Mouse (Mus musculus) hindbrain, embryonic 16.5 days (tissue): ENCODE results near the gene Adcy4. TPM values are rescaled to one million over a fixed set of nuclear protein-coding genes. Genes with fewer than 3 reads are reported as not detected.

Source experiments
- ATAC-seq: fragments of 200-750 bp; cut with Nextera tagmentation; 2 replicates; pipeline ENCODE4 v1.8.0; 2017; ENCODE audit warnings: moderate TSS enrichment, moderate library complexity
- H3K27ac ChIP-seq: fragments of 300-500 bp; sonication (generic); 2 replicates; pipeline ENCODE4 v1.5.1; 2014; ENCODE audit warnings: low read depth, mild to moderate bottlenecking, control low read depth, low read length, moderate library complexity
- H3K27me3 ChIP-seq: fragments of 300-500 bp; sonication (generic); replicated peaks from 2 replicates; pipeline ENCODE4 v1.6.1; 2014; ENCODE audit warnings: low read length; ENCODE audit not compliant: control insufficient read depth, insufficient read depth
- H3K36me3 ChIP-seq: fragments of 300-500 bp; sonication (generic); 2 replicates; pipeline ENCODE4 v1.6.1; 2014; ENCODE audit warnings: mild to moderate bottlenecking, low read length, moderate library complexity, mixed read lengths; ENCODE audit not compliant: control insufficient read depth, insufficient read depth
- H3K4me1 ChIP-seq: fragments of 300-500 bp; sonication (generic); 2 replicates; pipeline ENCODE4 v1.6.1; 2014; ENCODE audit warnings: low read depth, low read length; ENCODE audit not compliant: control insufficient read depth, insufficient read depth
- H3K4me2 ChIP-seq: fragments of 300-500 bp; sonication (generic); 2 replicates; pipeline ENCODE4 v1.6.1; 2014; ENCODE audit warnings: mild to moderate bottlenecking, low read length, control low read depth, moderate library complexity
- H3K4me3 ChIP-seq: fragments of 300-500 bp; sonication (generic); 2 replicates; pipeline ENCODE4 v1.5.1; 2014; ENCODE audit warnings: mild to moderate bottlenecking, low read length, control low read depth, moderate library complexity
- H3K9ac ChIP-seq: fragments of 300-500 bp; sonication (generic); 2 replicates; pipeline ENCODE4 v1.6.1; 2014; ENCODE audit warnings: low read depth, mild to moderate bottlenecking, control low read depth, low read length, moderate library complexity
- H3K9me3 ChIP-seq: fragments of 300-500 bp; sonication (generic); 2 replicates; pipeline ENCODE4 v1.6.1; 2014; ENCODE audit warnings: mild to moderate bottlenecking, low read length, moderate library complexity; ENCODE audit not compliant: control insufficient read depth
- WGBS: fragments of 180-500 bp; shearing (Covaris S2); extraction: QIAGEN DNeasy Blood & Tissue Kit; methylation state at CpG from one replicate; pipeline ENCODE4 v1.1.7; 2014; 5-methylcytosine and 5-hydroxymethylcytosine counted together
- polyA plus RNA-seq: library from polyadenylated mRNA; unstranded; fragments of >200 nt; fragmentation: Nextera tagmentation; extraction: Ambion mirVana; gene quantifications from 2 replicates; pipeline ENCODE4 v1.2.1, GENCODE M21; 2015

The Adcy4 gene
- polyA plus RNA-seq, 1 experiment from 2014 or later = 3.5 TPM

DNA sequence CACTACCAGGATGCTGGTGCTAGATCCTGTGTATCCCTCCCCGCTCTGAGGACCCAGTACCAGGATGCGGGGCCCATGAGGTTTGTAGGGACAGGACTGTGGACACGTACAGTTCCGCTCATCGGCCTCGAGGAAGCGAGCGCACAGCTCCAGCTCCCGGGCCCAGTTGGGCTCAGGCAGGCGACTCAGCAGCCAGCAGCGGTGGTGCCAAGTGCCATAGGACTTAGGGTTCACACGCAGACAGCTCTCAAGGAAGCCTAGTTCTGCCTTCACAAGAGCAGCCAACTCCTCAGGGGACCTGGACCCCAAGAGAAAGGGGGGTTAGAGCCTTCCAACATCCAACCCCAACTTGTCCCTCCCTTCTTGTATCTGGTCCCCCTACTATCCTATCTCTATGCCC, 63.2 kb downstream of the Adcy4 start:
- peaks cover 8% of the 10 kb centered on the region for H3K4me1 ChIP-seq
- 93% methylated on average over 12 of the region's 12 CpGs for WGBS
- H3K4me2 ChIP-seq = peak overlapping the region; percentile 55
- H3K27ac ChIP-seq = no peak overlapping the region
- H3K27me3 ChIP-seq = no peaks in the 10 kb centered on the region
- H3K36me3 ChIP-seq = peaks cover 9% of the 10 kb centered on the region
- H3K9ac ChIP-seq = no peak overlapping the region; the same call in 1 of the 2 replicates
- ATAC-seq = no peak
- H3K9me3 ChIP-seq = no peaks in the 10 kb centered on the region
- no peak overlapping the region; the same call in 1 of the 2 replicates for H3K4me3 ChIP-seq

DNA sequence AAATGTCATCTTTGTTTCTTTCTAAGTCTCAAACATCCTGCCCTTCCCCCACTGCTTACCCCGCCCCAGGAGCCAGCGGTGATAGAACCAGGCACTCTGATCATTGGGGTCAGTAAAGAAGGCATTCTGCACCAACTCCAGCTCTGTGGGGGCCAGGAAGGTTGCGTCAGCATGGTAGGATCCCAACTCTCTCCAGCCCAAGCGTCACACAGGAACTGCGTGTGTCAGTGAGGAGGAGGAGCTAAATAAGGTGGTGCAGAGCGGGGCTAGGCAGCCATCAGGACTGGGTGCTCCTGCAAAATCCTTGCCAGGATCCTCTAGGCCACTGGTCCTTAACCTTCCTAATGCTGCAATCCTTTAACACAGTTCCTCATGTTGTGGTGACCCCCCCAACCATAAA, 64.2 kb downstream of the Adcy4 start:
- no peaks in the 10 kb centered on the region for H3K27me3 ChIP-seq
- no peak overlapping the region for H3K4me2 ChIP-seq
- no peaks in the 10 kb centered on the region for H3K9me3 ChIP-seq
- WGBS = 86% methylated on average over 6 of the region's 6 CpGs
- H3K27ac ChIP-seq = no peak overlapping the region
- peaks cover 9% of the 10 kb centered on the region for H3K36me3 ChIP-seq
- ATAC-seq = no peak
- H3K4me1 ChIP-seq = peaks cover 8% of the 10 kb centered on the region
- no peak overlapping the region for H3K9ac ChIP-seq
- H3K4me3 ChIP-seq = no peak overlapping the region

Other genes with a start within 250 kb of the Adcy4 start
- gene Pck2, start 243.8 kb downstream of the Adcy4 start, polyA plus RNA-seq = 29.3 and 32.4 TPM in 2 replicates
- gene Dcaf11, start 224.1 kb downstream of the Adcy4 start, polyA plus RNA-seq = 110 and 127 TPM in 2 replicates
- gene A730061H03Rik, start 223.7 kb downstream of the Adcy4 start, polyA plus RNA-seq = 0.89 and 1.4 TPM in 2 replicates
- gene Fitm1, start 208.5 kb downstream of the Adcy4 start, polyA plus RNA-seq = 0.26 and 1.4 TPM in 2 replicates
- gene Psme1, start 206.0 kb downstream of the Adcy4 start, polyA plus RNA-seq = 223 and 230 TPM in 2 replicates
- gene Emc9, start 198.8 kb downstream of the Adcy4 start, polyA plus RNA-seq = 49.4 and 64.2 TPM in 2 replicates
- gene Psme2, start 193.0 kb downstream of the Adcy4 start, polyA plus RNA-seq = 170 and 173 TPM in 2 replicates
- 18.2 and 20.3 TPM in 2 replicates for gene Rnf31, start 192.4 kb downstream of the Adcy4 start, polyA plus RNA-seq
- gene Irf9, start 180.5 kb downstream of the Adcy4 start, polyA plus RNA-seq = 9.7 and 10.6 TPM in 2 replicates
- 16.8 and 20.2 TPM in 2 replicates for gene Rec8, start 166.1 kb downstream of the Adcy4 start, polyA plus RNA-seq
- 116 and 131 TPM in 2 replicates for gene Ipo4, start 148.1 kb downstream of the Adcy4 start, polyA plus RNA-seq
- 1.5 and 1.6 TPM in 2 replicates for gene Gm49378, start 146.2 kb downstream of the Adcy4 start, polyA plus RNA-seq
- 68.7 and 72.1 TPM in 2 replicates for gene Tm9sf1, start 140.3 kb downstream of the Adcy4 start, polyA plus RNA-seq
- 0.32 and 0.53 TPM in 2 replicates for gene Tssk4, start 133.9 kb downstream of the Adcy4 start, polyA plus RNA-seq
- gene Mdp1, start 123.6 kb downstream of the Adcy4 start, polyA plus RNA-seq = 77.2 and 82.8 TPM in 2 replicates
- 48.6 and 50.4 TPM in 2 replicates for gene Gmpr2, start 112.2 kb downstream of the Adcy4 start, polyA plus RNA-seq
- 567 and 599 TPM in 2 replicates for gene Nedd8, start 112.0 kb downstream of the Adcy4 start, polyA plus RNA-seq
- 25.3 and 25.7 TPM in 2 replicates for gene Tinf2, start 102.3 kb downstream of the Adcy4 start, polyA plus RNA-seq
- gene Tgm1, start 70.2 kb downstream of the Adcy4 start, polyA plus RNA-seq = 0.20 and 0.41 TPM in 2 replicates
- gene Rabggta, start 61.8 kb downstream of the Adcy4 start, polyA plus RNA-seq = 60.3 and 65.8 TPM in 2 replicates
- gene Dhrs1, start 38.4 kb downstream of the Adcy4 start, polyA plus RNA-seq = 85.9 and 90.3 TPM in 2 replicates
- gene Nop9, start 38.4 kb downstream of the Adcy4 start, polyA plus RNA-seq = 27.1 and 27.9 TPM in 2 replicates
- gene Cideb, start 25.6 kb downstream of the Adcy4 start, polyA plus RNA-seq = 0.17 and 0.63 TPM in 2 replicates
- 0.47 and 0.66 TPM in 2 replicates for gene Ltb4r2, start 22.7 kb downstream of the Adcy4 start, polyA plus RNA-seq
- 0.22 and 0.79 TPM in 2 replicates for gene Ltb4r1, start 18.1 kb downstream of the Adcy4 start, polyA plus RNA-seq
- gene Ripk3, start 4.8 kb upstream of the Adcy4 start, polyA plus RNA-seq = 2.3 and 3.6 TPM in 2 replicates
- 6.5 and 11.9 TPM in 2 replicates for gene Nfatc4, start 39.0 kb upstream of the Adcy4 start, polyA plus RNA-seq
- 8.4 and 13.7 TPM in 2 replicates for gene Nynrin, start 69.9 kb upstream of the Adcy4 start, polyA plus RNA-seq
- gene Cbln3, start 100.3 kb upstream of the Adcy4 start, polyA plus RNA-seq = 0.35 and 0.56 TPM in 2 replicates
- 9.1 and 11.4 TPM in 2 replicates for gene Khnyn, start 100.9 kb upstream of the Adcy4 start, polyA plus RNA-seq
- 163 and 175 TPM in 2 replicates for gene Sdr39u1, start 116.2 kb upstream of the Adcy4 start, polyA plus RNA-seq
- 2.2 TPM in 1 of 2 replicates, not detected in the other for gene Cma1, start 160.6 kb upstream of the Adcy4 start, polyA plus RNA-seq
- not detected in 2 replicates for gene Cma2, start 166.9 kb upstream of the Adcy4 start, polyA plus RNA-seq
- not detected in 2 replicates for gene Mcpt1, start 233.9 kb upstream of the Adcy4 start, polyA plus RNA-seq
- gene Mcpt9, start 246.4 kb upstream of the Adcy4 start, polyA plus RNA-seq = not detected in 2 replicates